Mouse (Mus musculus) megakaryocyte, embryonic 14.5 days (primary cell): ENCODE measurements at regions not wholly inside any gene's neighbourhood (a gene's known extent, or its start where the extent isn't known, plus 50 kb on each side); places are given as distances from the start of the nearest gene placed in this dataset.

Experiments
- H3K27me3 ChIP-seq: replicated peaks from 2 replicates; pipeline ENCODE3; 2012; ENCODE audit warnings: inconsistent platforms
- H3K36me3 ChIP-seq: replicated peaks from 2 replicates; pipeline ENCODE3; 2012; ENCODE audit warnings: low read length, inconsistent platforms, mixed read lengths
- H3K4me1 ChIP-seq: 2 replicates; pipeline ENCODE4 v1.6.1; 2012; ENCODE audit warnings: inconsistent platforms
- H3K4me3 ChIP-seq: replicated peaks from 2 replicates; pipeline ENCODE3; 2012; ENCODE audit warnings: moderate library complexity, mild to moderate bottlenecking, inconsistent platforms
- H3K9me3 ChIP-seq: 2 replicates; pipeline ENCODE4 v1.6.1; 2012; ENCODE audit warnings: inconsistent platforms
- FLI1 ChIP-seq: IDR thresholded peaks from 2 replicates; pipeline ENCODE4 v1.6.1; 2012; ENCODE audit warnings: low read length, inconsistent platforms, mixed read lengths
- GATA1 ChIP-seq: IDR thresholded peaks from 3 replicates; pipeline ENCODE4 v1.6.1; 2012; ENCODE audit warnings: mixed read lengths, low read length, inconsistent platforms, borderline replicate concordance

- peaks cover 10% of the 10 kb centered on the region for H3K27me3 ChIP-seq
- peaks cover 28% of the 10 kb centered on the region for H3K4me1 ChIP-seq
- no peaks in the 10 kb centered on the region for H3K9me3 ChIP-seq
- H3K4me3 ChIP-seq: no peak overlapping the region
- no peak for TF ChIP-seq GATA1
- no peak for TF ChIP-seq FLI1
- H3K36me3 ChIP-seq: no peaks in the 10 kb centered on the region
Observed at GRCm38 (mm10) chr15:67226900-67227299, 726.2 kb upstream of the Lrrc6 start.
